Mouse (Mus musculus) left cerebral cortex, adult 9 months (tissue): ENCODE measurements around the gene Ddx17.
A peak's percentile ranks its signal among the peaks of the same experiment; 100 is the strongest.

ENCODE experiments used
- DNase-seq, 2 experiments: peaks; one replicate each; pipeline ENCODE4 v3.0.0; 2022; ENCODE audit warnings: low spot score in 2 of 2

Ddx17 gene

DNA sequence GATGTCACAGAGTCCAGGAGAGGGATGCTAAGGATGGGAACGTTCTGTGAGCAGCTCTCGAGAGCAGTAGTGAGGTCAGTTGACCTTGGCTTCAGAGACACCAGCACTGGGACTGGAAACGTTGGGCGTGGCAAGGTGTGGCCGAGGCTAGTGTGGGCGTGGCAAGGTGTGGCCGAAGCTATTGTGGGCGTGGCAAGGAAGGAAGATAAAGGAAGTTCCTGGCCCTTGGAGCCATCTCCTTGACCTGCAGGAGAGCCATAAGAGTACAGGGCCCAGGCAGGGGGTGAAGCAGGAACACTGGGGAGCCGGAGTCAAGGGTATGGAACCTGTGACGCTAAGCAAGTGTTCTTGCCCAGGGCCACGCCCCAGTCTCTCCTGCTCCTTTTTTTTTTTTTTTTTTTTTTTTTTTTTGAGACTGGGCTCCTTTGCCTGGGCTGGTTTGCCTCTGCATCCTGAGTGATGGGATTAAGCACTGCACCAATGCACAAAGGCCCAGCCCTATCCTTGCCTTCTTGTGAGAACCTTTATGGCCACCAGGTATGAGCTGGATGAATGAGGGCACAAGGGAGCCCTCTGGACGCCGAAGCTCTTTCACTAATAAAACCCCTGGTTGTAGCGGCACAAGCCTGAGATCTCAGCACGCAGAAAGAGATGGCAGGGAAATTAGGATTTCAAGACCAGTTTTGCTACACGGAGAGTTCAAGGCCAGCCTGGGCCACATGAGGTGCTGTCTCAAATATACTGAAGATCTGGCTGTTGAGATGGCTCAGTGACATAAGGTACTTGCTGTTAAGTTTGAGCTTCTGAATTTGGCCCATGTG is 26.9 kb downstream of the Ddx17 start:
- DNase-seq = no peak

DNA sequence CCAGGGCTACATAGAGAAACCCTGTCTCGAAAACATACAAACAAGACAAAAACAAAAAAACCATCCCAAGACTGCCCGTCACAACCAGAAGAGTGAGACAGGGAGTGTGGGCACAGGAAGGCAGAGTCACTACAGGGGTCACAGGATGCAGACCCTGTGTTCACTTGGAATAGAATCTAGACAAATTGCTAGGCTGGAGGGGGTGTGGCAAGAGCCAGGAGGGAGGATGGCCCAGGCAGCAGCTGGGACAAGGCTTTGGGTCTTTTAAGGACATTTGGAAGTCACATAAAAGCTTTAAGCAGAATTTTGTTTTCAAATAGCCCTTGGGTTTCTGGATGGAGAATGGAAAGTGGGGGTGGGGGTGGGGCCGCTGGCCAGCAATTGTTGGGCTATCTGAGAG is 28.0 kb downstream of the Ddx17 start:
- no peak for DNase-seq

GRCm38 (mm10) chr15:79517710-79518109 is 28.8 kb downstream of the Ddx17 start:
- DNase-seq = no peak

DNA sequence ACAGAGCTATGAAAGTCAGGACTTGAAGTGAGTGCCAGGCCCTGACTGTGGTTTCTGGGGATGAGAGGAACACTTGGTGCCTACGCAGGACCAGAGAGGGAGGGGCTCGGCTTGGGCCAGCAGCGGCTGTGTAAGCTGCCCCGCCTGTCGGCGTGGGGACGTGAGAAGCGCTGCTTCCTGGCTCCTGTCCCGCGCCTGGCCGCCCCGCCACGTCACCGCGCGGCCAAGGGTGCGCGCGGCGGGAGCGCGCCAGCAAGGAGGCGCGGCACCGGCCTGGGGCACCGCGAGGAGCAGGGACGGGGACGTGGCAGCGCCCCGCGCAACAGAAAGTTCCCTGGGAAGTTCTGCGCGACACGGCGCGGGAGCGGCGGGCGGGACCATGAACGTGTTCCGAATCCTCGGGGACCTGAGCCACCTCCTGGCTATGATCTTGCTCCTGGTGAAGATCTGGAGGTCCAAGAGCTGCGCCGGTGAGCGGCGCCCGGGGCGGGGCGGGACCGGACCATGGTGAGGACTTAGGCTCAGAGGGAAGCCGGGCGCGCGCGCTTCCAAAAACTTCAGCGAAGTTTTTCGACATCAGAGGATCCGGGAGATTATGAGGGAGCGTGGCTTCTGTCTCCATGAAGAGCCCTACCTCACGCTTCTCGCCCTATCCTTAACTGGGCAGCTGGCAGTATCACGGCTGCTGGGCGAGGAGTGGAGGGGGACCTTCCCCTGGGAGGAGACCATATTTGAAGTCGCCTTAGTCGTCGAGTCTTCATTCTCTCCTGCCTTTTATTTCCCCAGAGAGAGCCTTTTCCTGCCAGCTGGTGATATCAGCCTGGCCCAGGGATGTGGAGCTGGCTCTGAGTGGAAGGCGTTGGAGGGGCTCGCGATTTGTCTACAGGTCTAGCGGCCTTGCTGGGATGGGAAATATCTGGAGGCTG is 30.1 kb downstream of the Ddx17 start, which contains the start of gene Kdelr3:
Gene Kdelr3 (plus strand): TSS at position 241 of the 926 bp plus-strand sequence.
- no peak for DNase-seq

GRCm38 (mm10) chr15:79513940-79514339 is 32.6 kb downstream of the Ddx17 start:
- no peak for DNase-seq

GRCm38 (mm10) chr15:79511553-79512320 is 34.8 kb downstream of the Ddx17 start:
- peak in 1 of 2 experiments; percentile 80 for DNase-seq

DNA sequence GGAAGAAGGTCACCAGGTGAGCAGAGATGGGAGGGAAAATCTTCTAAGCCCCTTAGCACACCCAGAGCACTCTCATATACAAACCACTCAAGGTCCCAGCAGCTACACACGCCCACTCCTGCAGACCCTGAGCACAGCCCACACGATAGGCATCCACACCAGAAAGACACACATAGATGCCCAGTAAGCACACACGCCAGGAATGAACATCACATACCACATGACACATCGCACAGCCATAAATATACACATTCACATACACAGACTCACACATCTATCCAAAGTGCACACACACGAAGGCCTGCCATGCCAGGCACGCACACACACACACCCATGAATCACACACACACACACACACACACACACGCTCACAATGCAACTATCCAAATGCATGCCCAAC is 36.1 kb downstream of the Ddx17 start:
- DNase-seq = no peak

DNA sequence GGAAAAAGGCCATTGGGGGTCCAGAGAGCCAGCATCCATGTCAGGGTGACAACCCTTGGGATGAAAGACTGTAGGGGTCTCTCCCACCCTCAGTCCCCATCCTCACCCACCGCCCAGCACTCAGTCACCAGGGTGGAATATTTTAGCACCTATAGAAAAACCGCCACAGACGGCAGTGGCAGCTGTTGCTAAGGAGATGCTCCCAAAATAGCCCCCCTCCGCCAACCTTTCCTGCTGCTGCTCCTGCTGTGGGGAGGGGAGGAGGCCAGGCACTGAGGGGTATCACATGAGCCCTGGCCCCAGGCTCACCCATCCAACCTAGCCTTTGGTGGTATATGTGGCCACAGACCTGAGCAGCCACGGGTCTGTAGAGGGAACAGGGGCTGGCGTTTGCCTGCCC is 36.5 kb downstream of the Ddx17 start:
- DNase-seq = peak in 1 of 2 experiments; percentile 73

- DNase-seq = no peak
Measured at GRCm38 (mm10) chr15:79507055-79507828, 39.3 kb downstream of the Ddx17 start.

DNA sequence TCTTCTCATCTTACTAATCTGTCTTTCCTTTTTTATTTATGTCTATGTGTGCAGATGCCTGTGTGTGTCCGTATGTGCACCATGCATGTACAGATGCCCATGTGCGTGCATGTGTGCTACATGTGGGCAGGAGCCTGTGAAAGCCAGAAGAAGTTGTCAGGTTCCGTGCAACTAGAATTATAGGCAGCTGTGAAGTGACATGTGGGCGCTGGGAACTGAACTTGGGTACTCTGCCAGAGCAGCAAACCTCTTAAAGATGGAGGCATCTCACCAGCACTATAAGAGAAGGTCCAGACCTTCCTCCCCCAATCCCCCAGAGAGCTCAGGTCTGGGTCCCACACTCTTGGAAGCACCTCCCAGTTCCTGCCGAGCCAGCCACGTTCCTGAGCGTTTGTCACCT is 40.1 kb downstream of the Ddx17 start:
- DNase-seq = no peak

GRCm38 (mm10) chr15:79505616-79506283 is 40.8 kb downstream of the Ddx17 start:
- DNase-seq = peak in 1 of 2 experiments; percentile 72

- no peak for DNase-seq
Measured at GRCm38 (mm10) chr15:79504707-79505452, 41.7 kb downstream of the Ddx17 start, which contains the start of gene Kcnj4. TSS of gene Kcnj4 (minus strand) at chr15:79505241.

- no peak for DNase-seq
Measured at GRCm38 (mm10) chr15:79503438-79503837, 43.1 kb downstream of the Ddx17 start.

GRCm38 (mm10) chr15:79502891-79503341 is 43.6 kb downstream of the Ddx17 start:
- DNase-seq = peak in 1 of 2 experiments; percentile 71

- peak in 1 of 2 experiments; percentile 79 for DNase-seq
Measured at GRCm38 (mm10) chr15:79500110-79500509, 46.4 kb downstream of the Ddx17 start.

- DNase-seq = no peak
Measured at GRCm38 (mm10) chr15:79493527-79493926, 53.0 kb downstream of the Ddx17 start.

DNA sequence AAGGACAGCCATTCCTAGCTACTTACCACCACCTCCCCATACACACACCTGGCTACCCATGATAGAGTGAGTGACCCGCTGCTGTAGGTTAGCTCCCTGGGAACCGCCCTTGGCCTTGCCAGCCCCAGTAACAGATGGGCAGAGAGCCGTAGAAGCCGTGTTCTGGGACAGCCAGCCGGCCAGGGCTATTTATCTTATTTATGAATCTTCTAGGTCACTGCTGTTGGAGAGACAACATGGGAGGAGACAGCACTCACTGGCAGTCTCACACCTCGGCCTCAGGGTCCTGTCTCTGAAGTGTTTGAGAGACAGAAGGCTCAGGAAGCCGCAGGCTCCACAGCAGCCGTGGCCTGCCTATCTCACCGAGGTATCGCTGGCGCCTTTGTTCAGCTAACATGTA is 57.1 kb downstream of the Ddx17 start:
- DNase-seq = no peak

DNA sequence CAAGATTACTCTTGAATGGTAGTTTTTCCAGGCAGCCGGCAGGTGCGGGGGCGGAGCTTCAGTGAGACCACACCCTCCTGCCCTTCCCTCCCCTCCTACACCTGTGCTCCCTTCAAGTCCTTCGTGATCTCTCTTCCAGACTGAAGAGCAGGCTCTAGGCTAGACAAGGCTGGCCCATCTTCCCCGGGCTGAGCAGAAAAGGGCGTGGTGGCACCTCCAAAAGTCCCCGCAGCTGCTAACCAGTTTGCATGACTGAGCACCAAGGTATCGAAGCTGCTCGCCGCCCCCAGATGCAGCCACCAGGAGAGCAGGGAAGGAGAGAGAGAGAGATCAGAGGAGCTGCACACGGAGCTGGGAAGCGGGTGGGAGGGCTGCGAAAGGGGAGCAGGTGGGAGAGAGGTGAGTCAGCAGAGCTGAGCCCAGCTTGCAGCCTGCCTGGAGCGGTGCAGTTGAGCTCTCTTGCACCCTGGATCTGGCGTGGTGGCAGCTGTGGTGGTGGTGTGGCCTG is 65.3 kb downstream of the Ddx17 start:
- peak; percentile 77 to 80 for DNase-seq
